Mouse (Mus musculus) ES-E14 (cell line): Measurements from ENCODE around the gene Nme2.

Experiments used
- CHD2 ChIP-seq: IDR thresholded peaks from 2 replicates; pipeline ENCODE4 v1.6.1; 2014; ENCODE audit warnings: mild to moderate bottlenecking, low read depth, low read length, inconsistent platforms
- HCFC1 ChIP-seq: IDR thresholded peaks from 2 replicates; pipeline ENCODE4 v1.6.1; 2012; ENCODE audit warnings: low read length, inconsistent platforms, borderline replicate concordance; ENCODE audit not compliant: insufficient read depth
- ZC3H11A ChIP-seq: IDR thresholded peaks from 2 replicates; pipeline ENCODE4 v1.6.1; 2012; ENCODE audit warnings: low read depth, mild to moderate bottlenecking, inconsistent platforms, low read length, borderline replicate concordance
- ZNF384 ChIP-seq: IDR thresholded peaks from 2 replicates; pipeline ENCODE4 v1.6.1; 2012; ENCODE audit warnings: low read depth, low read length, inconsistent platforms

- TF ChIP-seq ZNF384 (no peak), HCFC1 (no peak), CHD2 (no peak), ZC3H11A (no peak)
Measured at GRCm38 (mm10) chr11:93957746-93958145, 1.7 kb upstream of the Nme2 start.
